ENCODE assay signal across 31 mouse cellular contexts in the genomic region with DNA sequence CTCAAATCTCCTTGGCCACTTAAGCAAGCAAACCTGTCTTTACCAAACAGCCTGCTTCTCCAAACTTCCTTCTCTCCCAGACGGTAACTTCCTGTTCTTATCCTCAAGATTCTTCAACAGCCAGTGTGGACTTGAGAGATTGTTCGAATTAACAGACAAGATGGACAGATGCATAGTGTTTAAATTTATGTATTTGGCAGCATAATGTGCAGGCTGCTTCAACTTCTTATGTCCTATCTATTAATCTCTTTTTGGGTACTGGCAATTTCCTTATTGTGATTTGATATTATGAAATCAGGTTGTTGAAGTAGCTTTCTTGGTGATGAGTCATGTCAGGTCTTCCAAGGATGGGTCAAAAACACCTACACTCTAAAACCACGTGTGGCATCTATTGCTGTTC.
"Had no signal": no experiment of that assay in that cellular context is flagged by ENCODE, and none has a peak within 500 bp of the region (broad histone marks: within the 10 kb centered on the region; RNA-seq: fewer than 3 reads in every experiment).

No protein-coding gene starts in this region.

- H3K9ac ChIP-seq: limb, embryonic 12.5 days; limb, embryonic 13.5 days; limb, embryonic 15.5 days; liver, embryonic 12.5 days; liver, embryonic 13.5 days; liver, embryonic 14.5 days; liver, embryonic 15.5 days; liver, postnatal 0 days; lung, embryonic 14.5 days; lung, embryonic 15.5 days; midbrain, embryonic 12.5 days; midbrain, embryonic 13.5 days; midbrain, embryonic 15.5 days; neural tube, embryonic 12.5 days; neural tube, embryonic 13.5 days had no signal

- ATAC-seq: liver, embryonic 12.5 days; liver, postnatal 0 days; lung, postnatal 0 days; midbrain, embryonic 13.5 days; midbrain, embryonic 15.5 days; midbrain, embryonic 16.5 days had no signal

- DNase-seq: left cerebral cortex, postnatal 4 days; liver; liver, embryonic 13.5 days; liver, postnatal 0 days; lung, adult 18-20 months; lung, adult 2 months; lung, embryonic 14.5 days; lung, postnatal 10 days; lung, postnatal 14 days; lung, postnatal 36 days; lung, postnatal 4 days; midbrain, embryonic 14.5 days had no signal

- H3K4me3 ChIP-seq: limb, embryonic 10.5 days; limb, embryonic 12.5 days; limb, embryonic 13.5 days; limb, embryonic 15.5 days; liver, embryonic 12.5 days; liver, embryonic 13.5 days; liver, embryonic 15.5 days; lung, embryonic 15.5 days; megakaryocyte, embryonic 14.5 days; midbrain, embryonic 10.5 days; midbrain, embryonic 12.5 days; midbrain, embryonic 13.5 days; midbrain, embryonic 15.5 days; myocyte; neural tube, embryonic 12.5 days; neural tube, embryonic 13.5 days had no signal

- H3K36me3 ChIP-seq: limb, embryonic 10.5 days; limb, embryonic 12.5 days; limb, embryonic 13.5 days; limb, embryonic 15.5 days; liver, embryonic 12.5 days; liver, embryonic 13.5 days; liver, embryonic 15.5 days; lung, embryonic 15.5 days; midbrain, embryonic 10.5 days; midbrain, embryonic 12.5 days; midbrain, embryonic 13.5 days; midbrain, embryonic 15.5 days; neural tube, embryonic 12.5 days; neural tube, embryonic 13.5 days had no signal

- H3K27ac ChIP-seq: limb, embryonic 10.5 days; limb, embryonic 12.5 days; limb, embryonic 13.5 days; limb, embryonic 15.5 days; liver, embryonic 12.5 days; liver, embryonic 13.5 days; liver, embryonic 14.5 days; liver, embryonic 15.5 days; lung, embryonic 15.5 days; macrophage; midbrain, embryonic 10.5 days; midbrain, embryonic 12.5 days; midbrain, embryonic 13.5 days; midbrain, embryonic 15.5 days; neural tube, embryonic 12.5 days; neural tube, embryonic 13.5 days had no signal
